In the genomic region with DNA sequence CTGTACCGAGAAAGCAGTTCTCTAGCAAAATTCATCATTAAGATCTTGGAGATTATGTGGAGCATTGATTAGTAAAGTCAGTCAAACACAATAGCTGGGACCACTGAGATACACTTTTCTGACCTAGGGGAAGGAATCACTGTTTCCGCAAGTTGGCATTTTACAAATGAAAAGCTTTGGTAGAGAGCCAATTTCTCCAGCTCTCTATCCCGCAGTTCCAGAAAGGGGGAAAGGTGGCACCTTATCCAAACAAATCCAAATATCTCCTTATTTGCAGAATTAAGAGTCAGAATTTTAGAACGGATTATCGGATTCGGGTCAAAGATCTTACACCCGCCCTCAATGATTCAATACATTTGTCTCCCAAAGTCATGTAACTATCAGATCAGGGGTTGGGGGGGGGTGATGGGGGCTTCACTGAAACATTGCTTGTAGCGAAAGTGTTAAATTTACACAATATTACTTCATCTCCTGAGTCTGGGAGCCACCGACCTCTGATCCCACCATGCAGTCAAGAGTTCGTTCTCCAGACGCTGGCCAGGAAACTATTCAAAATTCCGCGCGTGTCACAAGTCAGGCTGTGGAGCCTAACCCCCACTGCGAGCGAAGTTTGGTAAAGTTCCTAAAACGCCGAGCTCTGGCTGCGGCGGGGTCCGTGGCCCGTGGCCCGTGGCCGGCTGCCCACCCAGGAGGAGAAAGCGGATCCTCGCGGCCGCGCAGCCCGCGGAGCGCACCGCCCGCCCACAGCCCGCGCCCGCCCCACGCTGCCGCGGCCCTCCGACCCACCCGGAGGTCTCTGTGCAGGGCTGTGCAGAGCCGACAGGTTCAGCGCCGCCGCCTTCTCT, we compare ENCODE assay signal across 8 mouse cellular contexts. TPM values are rescaled to one million over a fixed set of nuclear protein-coding genes. Genes with fewer than 3 reads are reported as not detected.
DNase-seq lines count a peak whose midpoint lies in the region; ATAC-seq and TF ChIP-seq lines count a peak whose summit lies in the region.

No protein-coding gene starts in this region.

- no peaks in the 10 kb centered on the region for H3K36me3 ChIP-seq in C2C12 (ENCODE audit: control insufficient read depth, insufficient read depth)
- H3K36me3 ChIP-seq in forebrain, embryonic 15.5 days, result no peaks in the 10 kb centered on the region
- no peaks in the 10 kb centered on the region for H3K36me3 ChIP-seq in liver, embryonic 16.5 days (ENCODE audit: control insufficient read depth, insufficient read depth)
- no peaks in the 10 kb centered on the region for H3K36me3 ChIP-seq in stomach, embryonic 16.5 days (ENCODE audit: control insufficient read depth, insufficient read depth, low read length)

- no peak for TF ChIP-seq CTCF in C2C12 (IDR thresholded peaks at IDR 0.05; ENCODE audit: control insufficient read depth, insufficient read depth, insufficient read length)

- peaks cover 27% of the 10 kb centered on the region for H3K4me1 ChIP-seq in forebrain, embryonic 15.5 days
- no peaks in the 10 kb centered on the region; the same call in 1 of the 2 replicates for H3K4me1 ChIP-seq in liver, embryonic 16.5 days (ENCODE audit: control insufficient read depth, low read depth, low read length)
- peaks cover 11% of the 10 kb centered on the region; the same call in 1 of the 2 replicates for H3K4me1 ChIP-seq in stomach, embryonic 16.5 days (ENCODE audit: control insufficient read depth, insufficient read depth, low read length)

- peak overlapping the region; percentile 97 for H3ac ChIP-seq in C2C12 (ENCODE audit: control insufficient read depth, insufficient read length, low read depth)

- peaks cover 16% of the 10 kb centered on the region for H3K79me3 ChIP-seq in C2C12 (ENCODE audit: low read depth)

- H3K4me3 ChIP-seq in C2C12 (ENCODE audit: insufficient read depth, poor library complexity, severe bottlenecking), result peak overlapping the region; percentile 64
- H3K4me3 ChIP-seq in forebrain, embryonic 15.5 days, result peak overlapping the region; percentile 73
- H3K4me3 ChIP-seq in liver, embryonic 16.5 days (ENCODE audit: low read depth, low read length), result peak overlapping the region; percentile 67
- peak overlapping the region; percentile 79 for H3K4me3 ChIP-seq in stomach, embryonic 16.5 days (replicated peaks; ENCODE audit: low read length)

- peaks cover 48% of the 10 kb centered on the region for H3K79me2 ChIP-seq in C2C12 (ENCODE audit: control insufficient read depth, insufficient read depth)

- 3% methylated on average over 45 of the region's 46 CpGs for WGBS in forebrain, embryonic 15.5 days
- WGBS in liver, embryonic 16.5 days (ENCODE audit: insufficient replicate concordance), result 5% methylated on average over 44 of the region's 46 CpGs
- 5% methylated on average over 46 of the region's 46 CpGs for WGBS in stomach, embryonic 16.5 days

- no peaks in the 10 kb centered on the region for H3K9me3 ChIP-seq in forebrain, embryonic 15.5 days
- no peaks in the 10 kb centered on the region for H3K9me3 ChIP-seq in liver, embryonic 16.5 days (replicated peaks; ENCODE audit: control insufficient read depth, low read length)
- no peaks in the 10 kb centered on the region for H3K9me3 ChIP-seq in stomach, embryonic 16.5 days (replicated peaks; ENCODE audit: control insufficient read depth, low read length)

- peak; percentile 53 for DNase-seq in embryo, embryonic 10.5 days (ENCODE audit: low spot score)
- DNase-seq in embryo, embryonic 10 days (ENCODE audit: low spot score), result no peak
- DNase-seq in frontal cortex, adult 2 months (ENCODE audit: extremely low spot score in 1 of 2, low spot score in 1 of 2), result no peak
- DNase-seq in left cerebral cortex, adult 18-20 months (ENCODE audit: low spot score in 2 of 2), result no peak

- peak; percentile 44 for ATAC-seq in forebrain, embryonic 15.5 days (replicated peaks)
- ATAC-seq in liver, embryonic 16.5 days (ENCODE audit: low read depth), result no peak; the same call in 1 of the 2 replicates
- ATAC-seq in stomach, embryonic 16.5 days (ENCODE audit: insufficient read depth, low FRiP score), result no peak

- no peaks in the 10 kb centered on the region for H3K27me3 ChIP-seq in C2C12 (ENCODE audit: control insufficient read depth, insufficient read depth, insufficient read length)
- H3K27me3 ChIP-seq in forebrain, embryonic 15.5 days, result no peaks in the 10 kb centered on the region
- H3K27me3 ChIP-seq in liver, embryonic 16.5 days (ENCODE audit: control insufficient read depth, insufficient read depth, low read depth, low read length), result peaks cover 26% of the 10 kb centered on the region
- no peaks in the 10 kb centered on the region for H3K27me3 ChIP-seq in stomach, embryonic 16.5 days (ENCODE audit: control insufficient read depth, insufficient read depth, low read length)

- H3K9ac ChIP-seq in forebrain, embryonic 15.5 days (replicated peaks), result peak overlapping the region; percentile 67
- peak overlapping the region; percentile 64 for H3K9ac ChIP-seq in liver, embryonic 16.5 days (ENCODE audit: low read depth, low read length)
- peak overlapping the region; percentile 90 for H3K9ac ChIP-seq in stomach, embryonic 16.5 days (ENCODE audit: low read length)

- no peak overlapping the region for H3K27ac ChIP-seq in forebrain, embryonic 15.5 days (replicated peaks)
- H3K27ac ChIP-seq in liver, embryonic 16.5 days (ENCODE audit: low read length), result peak overlapping the region; percentile 54
- peak overlapping the region; percentile 70 for H3K27ac ChIP-seq in stomach, embryonic 16.5 days (ENCODE audit: low read length)

- peak overlapping the region; percentile 88 for H3K4me2 ChIP-seq in forebrain, embryonic 15.5 days (replicated peaks)
- peak overlapping the region; percentile 73 for H3K4me2 ChIP-seq in liver, embryonic 16.5 days (ENCODE audit: low read depth, low read length)
- peak overlapping the region; percentile 76 for H3K4me2 ChIP-seq in stomach, embryonic 16.5 days (ENCODE audit: low read depth, low read length)

TF ChIP-seq in C2C12, 6 proteins besides CTCF, POLR2A, EP300 and RAD21:
- TF ChIP-seq MAX (IDR thresholded peaks at IDR 0.05), result no peak
- TF ChIP-seq USF1 (IDR thresholded peaks at IDR 0.05; ENCODE audit: low read depth), result no peak
- no peak for TF ChIP-seq MYOG (IDR thresholded peaks at IDR 0.05; ENCODE audit: control insufficient read depth, extremely low read depth, insufficient read length)
- TF ChIP-seq FOSL1 (IDR thresholded peaks at IDR 0.05; ENCODE audit: insufficient read depth, low read length, poor library complexity, severe bottlenecking), result no peak
- no peak for TF ChIP-seq CEBPB (IDR thresholded peaks at IDR 0.05; ENCODE audit: low read depth)
- TF ChIP-seq MYOD1 (IDR thresholded peaks at IDR 0.05; ENCODE audit: control insufficient read depth, insufficient read length, low read depth), result no peak

RNA-seq across cellular contexts. Expression of a gene that starts 0.6 kb away (rescaled TPM):
- 9.2 TPM for polyA plus RNA-seq in C2C12 (2012; fragmentation: generic; extraction: Trizol)
- polyA plus RNA-seq in forebrain, embryonic 15.5 days (2015; fragmentation: Nextera tagmentation; extraction: Ambion mirVana), result 2.0 and 2.8 TPM in 2 replicates
- polyA plus RNA-seq in liver, embryonic 16.5 days (2015; fragmentation: Nextera tagmentation; extraction: Ambion mirVana), result 13.0 and 14.0 TPM in 2 replicates
- polyA plus RNA-seq in stomach, embryonic 16.5 days (2015; fragmentation: Nextera tagmentation; extraction: Ambion mirVana), result 14.1 and 14.8 TPM in 2 replicates
- 1.5 and 1.8 TPM in 2 replicates for polyA plus RNA-seq in frontal cortex, adult 2 months (2012; rRNA removed)
- 1 to 10 TPM; 1.4 to 1.5 TPM for total RNA-seq in left cerebral cortex, adult 18-20 months (2021)

RNA-seq across cellular contexts. Expression of a gene that starts 25.9 kb away (rescaled TPM):
- polyA plus RNA-seq in C2C12 (2012; fragmentation: generic; extraction: Trizol), result not detected
- 0.24 TPM in 1 of 2 replicates, not detected in the other for polyA plus RNA-seq in forebrain, embryonic 15.5 days (2015; fragmentation: Nextera tagmentation; extraction: Ambion mirVana)
- not detected in 2 replicates for polyA plus RNA-seq in liver, embryonic 16.5 days (2015; fragmentation: Nextera tagmentation; extraction: Ambion mirVana)
- polyA plus RNA-seq in stomach, embryonic 16.5 days (2015; fragmentation: Nextera tagmentation; extraction: Ambion mirVana), result 0.19 and 0.20 TPM in 2 replicates
- polyA plus RNA-seq in frontal cortex, adult 2 months (2012; rRNA removed), result not detected in 2 replicates
- not detected for total RNA-seq in left cerebral cortex, adult 18-20 months (2021)

RNA-seq across cellular contexts. Expression of a gene that starts 30.1 kb away (rescaled TPM):
- polyA plus RNA-seq in C2C12 (2012; fragmentation: generic; extraction: Trizol), result 11.6 TPM
- polyA plus RNA-seq in forebrain, embryonic 15.5 days (2015; fragmentation: Nextera tagmentation; extraction: Ambion mirVana), result 60.4 and 62.3 TPM in 2 replicates
- polyA plus RNA-seq in liver, embryonic 16.5 days (2015; fragmentation: Nextera tagmentation; extraction: Ambion mirVana), result 4.3 and 4.6 TPM in 2 replicates
- 25.4 and 25.8 TPM in 2 replicates for polyA plus RNA-seq in stomach, embryonic 16.5 days (2015; fragmentation: Nextera tagmentation; extraction: Ambion mirVana)
- polyA plus RNA-seq in frontal cortex, adult 2 months (2012; rRNA removed), result 14.6 and 17.5 TPM in 2 replicates
- total RNA-seq in left cerebral cortex, adult 18-20 months (2021), result 10 to 100 TPM; 31.3 to 34.5 TPM
